Mouse (Mus musculus) liver, embryonic 15.5 days (tissue): ENCODE measurements around the gene Sos1. TPM values are rescaled to one million over a fixed set of nuclear protein-coding genes. Genes with fewer than 3 reads are reported as not detected.
"Not testable (repeated sequence)": the region's sequence is repeated elsewhere in the genome, so short reads cannot be mapped to it uniquely, and the experiment has no call there.

Experiments used
- ATAC-seq: fragments of 200-750 bp; cut with Nextera tagmentation; 2 replicates; pipeline ENCODE4 v1.8.0; 2017; ENCODE audit warnings: moderate number of reproducible peaks, mild to moderate bottlenecking, moderate library complexity; ENCODE audit not compliant: insufficient read depth
- H3K27ac ChIP-seq: fragments of 300-500 bp; sonication (generic); replicated peaks from 2 replicates; pipeline ENCODE4 v1.5.1; 2015; ENCODE audit warnings: mild to moderate bottlenecking, inconsistent platforms
- H3K27me3 ChIP-seq: fragments of 300-500 bp; sonication (generic); 2 replicates; pipeline ENCODE4 v1.6.1; 2015; ENCODE audit warnings: mild to moderate bottlenecking, inconsistent platforms
- H3K36me3 ChIP-seq: fragments of 300-500 bp; sonication (generic); replicated peaks from 2 replicates; pipeline ENCODE4 v1.6.1; 2015; ENCODE audit warnings: moderate library complexity, mild to moderate bottlenecking, inconsistent platforms
- H3K4me1 ChIP-seq: fragments of 300-500 bp; sonication (generic); replicated peaks from 2 replicates; pipeline ENCODE4 v1.6.1; 2015; ENCODE audit warnings: inconsistent platforms
- H3K4me2 ChIP-seq: fragments of 300-500 bp; sonication (generic); 2 replicates; pipeline ENCODE4 v1.6.1; 2015; ENCODE audit warnings: moderate library complexity, mild to moderate bottlenecking, inconsistent platforms
- H3K4me3 ChIP-seq: fragments of 300-500 bp; sonication (generic); replicated peaks from 2 replicates; pipeline ENCODE4 v1.5.1; 2015; ENCODE audit warnings: mild to moderate bottlenecking, inconsistent platforms
- H3K9ac ChIP-seq: fragments of 300-500 bp; sonication (generic); 2 replicates; pipeline ENCODE4 v1.6.1; 2015; ENCODE audit warnings: moderate library complexity, mild to moderate bottlenecking, inconsistent platforms
- H3K9me3 ChIP-seq: fragments of 300-500 bp; sonication (generic); replicated peaks from 2 replicates; pipeline ENCODE4 v1.6.1; 2016; ENCODE audit warnings: inconsistent platforms
- WGBS: fragments of 180-500 bp; shearing (Covaris S2); methylation state at CpG from one replicate; pipeline ENCODE4 v1.1.7; 2015; ENCODE audit warnings: mixed read lengths; ENCODE audit not compliant: insufficient replicate concordance; 5-methylcytosine and 5-hydroxymethylcytosine counted together
- polyA plus RNA-seq: library from polyadenylated mRNA; unstranded; fragments of >200 nt; fragmentation: Nextera tagmentation; extraction: Ambion mirVana; gene quantifications from 2 replicates; pipeline ENCODE4 v1.2.1, GENCODE M21; 2015

Gene Sos1
- polyA plus RNA-seq, 1 experiment from 2014 or later = 1.1 TPM

GRCm38 (mm10) chr17:80492811-80493210 lies 12.6 kb upstream of the Sos1 start:
- no peaks in the 10 kb centered on the region for H3K4me1 ChIP-seq
- H3K9me3 ChIP-seq = no peaks in the 10 kb centered on the region
- H3K27ac ChIP-seq = no peak overlapping the region
- no peaks in the 10 kb centered on the region for H3K36me3 ChIP-seq
- ATAC-seq = no peak
- no peak overlapping the region for H3K9ac ChIP-seq
- H3K4me2 ChIP-seq = no peak overlapping the region
- no peaks in the 10 kb centered on the region for H3K27me3 ChIP-seq
- no peak overlapping the region for H3K4me3 ChIP-seq
- 61% methylated on average over 4 of the region's 4 CpGs for WGBS

GRCm38 (mm10) chr17:80492274-80492673 lies 12.0 kb upstream of the Sos1 start:
- ATAC-seq = no peak
- Histone ChIP-seq H3K4me3 (no peak overlapping the region), H3K27me3 (no peaks in the 10 kb centered on the region), H3K9ac (no peak overlapping the region), H3K27ac (no peak overlapping the region), H3K4me1 (no peaks in the 10 kb centered on the region), H3K4me2 (no peak overlapping the region), H3K36me3 (no peaks in the 10 kb centered on the region), H3K9me3 (no peaks in the 10 kb centered on the region)
- 82% methylated on average over 4 of the region's 4 CpGs for WGBS

- Histone ChIP-seq H3K27ac (no peak overlapping the region), H3K4me2 (no peak overlapping the region), H3K4me3 (no peak overlapping the region), H3K27me3 (no peaks in the 10 kb centered on the region), H3K36me3 (no peaks in the 10 kb centered on the region), H3K9ac (no peak overlapping the region), H3K9me3 (no peaks in the 10 kb centered on the region), H3K4me1 (no peaks in the 10 kb centered on the region)
- ATAC-seq = no peak
- 67% methylated on average over 5 of the region's 5 CpGs for WGBS
These were observed 9.9 kb upstream of the Sos1 start for GRCm38 (mm10) chr17:80490166-80490565.

- Histone ChIP-seq H3K36me3 (no peaks in the 10 kb centered on the region), H3K27me3 (no peaks in the 10 kb centered on the region), H3K27ac (no peak overlapping the region), H3K9me3 (no peaks in the 10 kb centered on the region), H3K4me1 (no peaks in the 10 kb centered on the region), H3K9ac (no peak overlapping the region), H3K4me2 (no peak overlapping the region), H3K4me3 (no peak overlapping the region)
- WGBS = 60% methylated on average over 3 of the region's 3 CpGs
- ATAC-seq = no peak
These were observed 8.7 kb upstream of the Sos1 start for GRCm38 (mm10) chr17:80488918-80489317.

GRCm38 (mm10) chr17:80485160-80485559 lies 4.9 kb upstream of the Sos1 start:
- H3K9me3 ChIP-seq = no peaks in the 10 kb centered on the region
- H3K27me3 ChIP-seq = no peaks in the 10 kb centered on the region
- H3K4me1 ChIP-seq = peaks cover 27% of the 10 kb centered on the region
- no peaks in the 10 kb centered on the region for H3K36me3 ChIP-seq
- H3K4me3 ChIP-seq = no peak overlapping the region
- whole genome bisulfite sequencing = 46% methylated on average over 5 of the region's 5 CpGs
- no peak for ATAC-seq
- H3K27ac ChIP-seq = no peak overlapping the region
- no peak overlapping the region for H3K4me2 ChIP-seq
- no peak overlapping the region for H3K9ac ChIP-seq

GRCm38 (mm10) chr17:80480855-80481224 lies 587 bp upstream of the Sos1 start:
- H3K36me3 ChIP-seq = 0 out of 2 replicates have a peak, but pooled peaks cover 4% of the 10 kb centered on the region
- H3K9ac ChIP-seq = peak overlapping the region; percentile 89
- H3K4me2 ChIP-seq = peak overlapping the region; percentile 88
- H3K9me3 ChIP-seq = no peaks in the 10 kb centered on the region
- no peaks in the 10 kb centered on the region for H3K27me3 ChIP-seq
- no peak for ATAC-seq
- H3K27ac ChIP-seq = peak overlapping the region; percentile 51; the same call in 1 of the 2 replicates
- peak overlapping the region; percentile 92 for H3K4me3 ChIP-seq
- WGBS = 42% methylated on average over 7 of the region's 7 CpGs
- peaks cover 55% of the 10 kb centered on the region for H3K4me1 ChIP-seq

GRCm38 (mm10) chr17:80479295-80480030 lies 790 bp downstream of the Sos1 start:
- Histone ChIP-seq H3K4me1 (peaks cover 55% of the 10 kb centered on the region), H3K4me2 (peak overlapping the region; percentile 88)
- under 1% methylated on average over 70 of the region's 71 CpGs for WGBS

GRCm38 (mm10) chr17:80477679-80478078 lies 2.6 kb downstream of the Sos1 start:
- H3K27me3 ChIP-seq = no peaks in the 10 kb centered on the region
- WGBS = 71% methylated on average over 2 of the region's 2 CpGs

More at GRCm38 (mm10) chr17:80479295-80480030, 790 bp downstream of the Sos1 start:
- ATAC-seq = peak; percentile 60
- no peaks in the 10 kb centered on the region for H3K9me3 ChIP-seq
- H3K9ac ChIP-seq = peak overlapping the region; percentile 89
- peak overlapping the region; percentile 89 for H3K27ac ChIP-seq
- no peaks in the 10 kb centered on the region for H3K27me3 ChIP-seq
- H3K36me3 ChIP-seq = peaks cover 11% of the 10 kb centered on the region; the same call in 1 of the 2 replicates
- H3K4me3 ChIP-seq = peak overlapping the region; percentile 92

GRCm38 (mm10) chr17:80476496-80476895 lies 3.8 kb downstream of the Sos1 start:
- no peak overlapping the region for H3K4me3 ChIP-seq
- peaks cover 13% of the 10 kb centered on the region; the same call in 1 of the 2 replicates for H3K36me3 ChIP-seq
- no peak overlapping the region for H3K4me2 ChIP-seq
- H3K9ac ChIP-seq = no peak overlapping the region
- H3K27me3 ChIP-seq = no peaks in the 10 kb centered on the region
- WGBS = 20% methylated on average over 4 of the region's 4 CpGs
- peak overlapping the region; percentile 38; the same call in 1 of the 2 replicates for H3K27ac ChIP-seq
- no peak for ATAC-seq
- no peaks in the 10 kb centered on the region for H3K9me3 ChIP-seq
- peaks cover 51% of the 10 kb centered on the region for H3K4me1 ChIP-seq

More at GRCm38 (mm10) chr17:80477679-80478078, 2.6 kb downstream of the Sos1 start:
- no peak overlapping the region for H3K4me2 ChIP-seq
- H3K36me3 ChIP-seq = peaks cover 13% of the 10 kb centered on the region; the same call in 1 of the 2 replicates
- peaks cover 56% of the 10 kb centered on the region for H3K4me1 ChIP-seq
- H3K4me3 ChIP-seq = no peak overlapping the region
- H3K27ac ChIP-seq = no peak overlapping the region
- no peak for ATAC-seq
- no peaks in the 10 kb centered on the region for H3K9me3 ChIP-seq
- H3K9ac ChIP-seq = no peak overlapping the region

GRCm38 (mm10) chr17:80471056-80471802 lies 9.0 kb downstream of the Sos1 start:
- Histone ChIP-seq H3K4me2 (no peak overlapping the region), H3K27ac (no peak overlapping the region), H3K4me3 (no peak overlapping the region), H3K9me3 (no peaks in the 10 kb centered on the region), H3K27me3 (no peaks in the 10 kb centered on the region), H3K36me3 (peaks cover 13% of the 10 kb centered on the region; the same call in 1 of the 2 replicates), H3K9ac (no peak overlapping the region), H3K4me1 (peaks cover 30% of the 10 kb centered on the region)
- no peak for ATAC-seq
- 16% methylated on average over 8 of the region's 8 CpGs for WGBS

- WGBS = 5% methylated on average over 3 of the region's 3 CpGs
- H3K9ac ChIP-seq, H3K27me3 ChIP-seq, H3K4me3 ChIP-seq, H3K36me3 ChIP-seq, H3K9me3 ChIP-seq: not testable (repeated sequence)
- ATAC-seq = peak; percentile 88
- peaks cover 27% of the 10 kb centered on the region for H3K4me1 ChIP-seq
- peak overlapping the region; percentile 29; the same call in 1 of the 2 replicates for H3K27ac ChIP-seq
- peak overlapping the region; percentile 44 for H3K4me2 ChIP-seq
These were observed 11.8 kb downstream of the Sos1 start for GRCm38 (mm10) chr17:80468417-80468894.
